Mouse (Mus musculus): Measurements from ENCODE around the gene Map3k6.

DNA sequence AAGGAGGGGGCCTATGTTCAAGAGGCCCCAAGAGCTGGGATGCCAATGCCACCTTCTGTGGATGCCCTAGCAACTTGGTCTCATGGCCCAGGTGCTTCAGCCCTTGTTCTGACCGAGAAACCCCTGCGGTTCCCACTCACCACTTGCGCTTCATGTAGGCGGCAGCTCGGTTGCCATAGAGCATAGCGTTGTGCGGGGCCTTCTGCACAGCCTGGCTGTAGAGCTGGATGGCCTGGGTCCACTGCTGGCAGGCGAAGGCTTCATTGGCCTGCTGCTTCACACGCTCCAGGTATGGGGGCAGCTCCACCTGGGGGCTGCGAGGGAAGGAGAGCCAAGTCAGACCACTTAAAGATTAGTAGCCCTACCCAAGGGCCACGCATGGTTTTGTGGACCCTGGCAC, 59.8 kb downstream of the Map3k6 start:
- TF ChIP-seq CTCF (IDR thresholded peaks at IDR 0.05; ENCODE audit: borderline replicate concordance, insufficient read depth, low read length) (no peak), POLR2A (IDR thresholded peaks at IDR 0.05; ENCODE audit: low read depth, low read length) (no peak)
